Mouse (Mus musculus) hindbrain, postnatal 0 days (tissue): ENCODE data around the gene Tent5d. TPM values are rescaled to one million over a fixed set of nuclear protein-coding genes. Genes with fewer than 3 reads are reported as not detected.
A peak's percentile ranks its signal among the peaks of the same experiment; 100 is the strongest.

Experiments used
- ATAC-seq: fragments of 200-750 bp; cut with Nextera tagmentation; 2 replicates; pipeline ENCODE4 v1.8.0; 2017; ENCODE audit warnings: mild to moderate bottlenecking, moderate TSS enrichment, moderate library complexity
- DNase-seq: peaks from one replicate; pipeline ENCODE4 v3.0.0-alpha.2; 2015; ENCODE audit warnings: low spot score
- H3K27ac ChIP-seq: fragments of 300-500 bp; sonication (generic); 2 replicates; pipeline ENCODE4 v1.5.1; 2014; ENCODE audit warnings: mild to moderate bottlenecking
- H3K27me3 ChIP-seq: fragments of 300-500 bp; sonication (generic); 2 replicates; pipeline ENCODE4 v1.6.1; 2014; ENCODE audit warnings: low read length, mixed read lengths; ENCODE audit not compliant: insufficient read depth
- H3K36me3 ChIP-seq: fragments of 300-500 bp; sonication (generic); 2 replicates; pipeline ENCODE4 v1.6.1; 2014; ENCODE audit warnings: low read length, mixed read lengths; ENCODE audit not compliant: insufficient read depth
- H3K4me1 ChIP-seq: fragments of 300-500 bp; sonication (generic); 2 replicates; pipeline ENCODE4 v1.6.1; 2014; ENCODE audit warnings: antibody characterized with exemption, low read length, mixed read lengths; ENCODE audit not compliant: insufficient read depth
- H3K4me2 ChIP-seq: fragments of 300-500 bp; sonication (generic); 2 replicates; pipeline ENCODE4 v1.6.1; 2014; ENCODE audit warnings: low read depth, mild to moderate bottlenecking, low read length, moderate library complexity, mixed read lengths
- H3K4me3 ChIP-seq: fragments of 300-500 bp; sonication (generic); 2 replicates; pipeline ENCODE4 v1.5.1; 2014; ENCODE audit warnings: low read length
- H3K9ac ChIP-seq: fragments of 300-500 bp; sonication (generic); replicated peaks from 2 replicates; pipeline ENCODE4 v1.6.1; 2014; ENCODE audit warnings: mild to moderate bottlenecking, low read length, moderate library complexity, mixed read lengths
- H3K9me3 ChIP-seq: fragments of 300-500 bp; sonication (generic); 2 replicates; pipeline ENCODE4 v1.6.1; 2016; ENCODE audit warnings: low read length, mixed read lengths
- CTCF ChIP-seq: IDR thresholded peaks from 2 replicates; pipeline ENCODE4 v1.5.1; 2016; ENCODE audit warnings: antibody characterized with exemption, control low read depth, low read depth
- WGBS: fragments of 180-500 bp; shearing (Covaris S2); extraction: QIAGEN DNeasy Blood & Tissue Kit; methylation state at CpG from one replicate; pipeline ENCODE4 v1.1.7; 2014; 5-methylcytosine and 5-hydroxymethylcytosine counted together
- polyA plus RNA-seq: library from polyadenylated mRNA; unstranded; fragments of >200 nt; fragmentation: Nextera tagmentation; extraction: Ambion mirVana; gene quantifications from 2 replicates; pipeline ENCODE4 v1.2.1, GENCODE M21; 2015
- total RNA-seq: library from RNA; depleted of rRNA; stranded (reverse); fragments of >200 nt; gene quantifications from 2 replicates; pipeline ENCODE4 v1.2.3, GENCODE M21; 2014; rRNA removed

Gene Tent5d
- total RNA-seq: 0.05 and 0.11 TPM in 2 replicates
- 0.08 TPM in 1 of 2 replicates, not detected in the other for polyA plus RNA-seq

DNA sequence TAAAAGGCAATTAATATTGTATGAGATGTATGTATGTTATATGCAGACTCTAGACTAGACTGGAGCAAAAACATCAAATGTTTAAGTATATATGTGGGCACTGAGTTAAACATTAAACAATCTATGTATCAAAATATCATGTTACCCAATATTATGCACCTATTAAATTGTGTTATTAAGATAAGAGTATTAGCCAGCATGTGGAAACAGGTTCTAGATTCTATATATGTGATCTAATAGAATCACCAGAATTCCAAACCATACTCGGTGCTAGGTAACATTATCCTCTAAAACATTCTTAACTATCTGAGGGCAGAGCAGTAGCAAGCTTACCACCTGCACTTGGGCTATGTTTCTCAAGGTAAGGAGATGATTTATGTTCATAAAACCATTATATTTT, at the start of gene Tent5d:
Gene Tent5d (plus strand): TSS at position 301 of the 400 bp plus-strand sequence.
- no peaks in the 10 kb centered on the region for H3K36me3 ChIP-seq
- ATAC-seq (no peak), DNase-seq (no peak)
- no peak within 1 kb of the TSS for H3K27ac ChIP-seq
- no peaks in the 10 kb centered on the region for H3K4me1 ChIP-seq
- H3K4me2 ChIP-seq: no peak within 1 kb of the TSS
- TF ChIP-seq CTCF: no peak
- H3K27me3 ChIP-seq: no peaks in the 10 kb centered on the region
- no peak within 1 kb of the TSS for H3K9ac ChIP-seq
- H3K9me3 ChIP-seq: no peaks in the 10 kb centered on the region
- H3K4me3 ChIP-seq: no peak within 1 kb of the TSS
- 93% methylated on average over 1 of the region's 1 CpGs for WGBS

DNA sequence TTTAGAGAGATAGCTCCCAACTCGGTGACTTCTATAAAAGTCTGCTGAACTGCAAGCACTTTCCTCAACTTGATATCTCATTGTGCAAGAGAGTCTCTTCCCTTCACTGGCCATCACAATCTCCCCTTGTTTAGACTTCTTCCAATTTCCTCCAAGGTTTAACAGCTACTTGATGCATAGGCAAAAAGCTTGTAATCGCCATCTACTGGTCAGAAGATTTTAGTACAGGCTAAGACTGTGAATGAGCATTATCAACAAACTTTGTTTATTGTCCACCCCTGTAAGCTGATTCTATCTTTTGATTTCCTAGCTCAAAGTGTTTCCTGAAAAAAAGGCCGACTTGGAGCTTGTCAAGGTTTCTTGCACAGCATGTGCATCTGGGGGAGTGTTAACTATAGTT, 24.5 kb upstream of the Tent5d start:
- DNase-seq (peak; percentile 15), ATAC-seq (no peak)
- H3K9ac ChIP-seq: no peak overlapping the region
- 31% methylated on average over 3 of the region's 3 CpGs for WGBS
- H3K9me3 ChIP-seq: no peaks in the 10 kb centered on the region
- H3K27ac ChIP-seq: no peak overlapping the region
- H3K4me2 ChIP-seq: no peak overlapping the region
- H3K4me3 ChIP-seq: no peak overlapping the region
- no peaks in the 10 kb centered on the region for H3K27me3 ChIP-seq
- peak; percentile 46 for TF ChIP-seq CTCF
- no peaks in the 10 kb centered on the region for H3K36me3 ChIP-seq
- no peaks in the 10 kb centered on the region for H3K4me1 ChIP-seq

DNA sequence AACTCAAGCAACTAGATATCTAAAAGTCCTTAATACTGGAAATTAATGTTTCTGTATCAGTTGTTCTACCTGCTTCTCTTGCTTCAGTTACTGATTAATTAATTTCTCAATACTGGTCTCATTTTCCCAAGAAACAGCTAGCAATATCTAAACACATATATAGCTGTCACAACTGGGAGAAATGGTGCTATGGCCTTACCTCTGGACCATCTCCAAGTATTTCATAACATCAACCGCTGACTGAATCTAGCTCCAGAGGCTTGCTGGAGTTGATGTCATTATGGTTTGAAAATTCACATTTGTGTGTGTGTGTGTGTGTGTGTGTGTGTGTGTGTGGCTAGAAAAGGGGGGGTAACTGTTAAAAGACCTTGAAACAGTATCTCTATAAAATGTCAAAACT, 2.3 kb upstream of the Tent5d start:
- no peak overlapping the region for H3K4me2 ChIP-seq
- H3K4me3 ChIP-seq: no peak overlapping the region
- no peaks in the 10 kb centered on the region for H3K4me1 ChIP-seq
- H3K9ac ChIP-seq: no peak overlapping the region
- H3K9me3 ChIP-seq: no peaks in the 10 kb centered on the region
- no peak overlapping the region for H3K27ac ChIP-seq
- 95% methylated on average over 1 of the region's 1 CpGs for WGBS
- H3K27me3 ChIP-seq: no peaks in the 10 kb centered on the region
- H3K36me3 ChIP-seq: no peaks in the 10 kb centered on the region
- ATAC-seq (no peak), DNase-seq (no peak)
- no peak for TF ChIP-seq CTCF

DNA sequence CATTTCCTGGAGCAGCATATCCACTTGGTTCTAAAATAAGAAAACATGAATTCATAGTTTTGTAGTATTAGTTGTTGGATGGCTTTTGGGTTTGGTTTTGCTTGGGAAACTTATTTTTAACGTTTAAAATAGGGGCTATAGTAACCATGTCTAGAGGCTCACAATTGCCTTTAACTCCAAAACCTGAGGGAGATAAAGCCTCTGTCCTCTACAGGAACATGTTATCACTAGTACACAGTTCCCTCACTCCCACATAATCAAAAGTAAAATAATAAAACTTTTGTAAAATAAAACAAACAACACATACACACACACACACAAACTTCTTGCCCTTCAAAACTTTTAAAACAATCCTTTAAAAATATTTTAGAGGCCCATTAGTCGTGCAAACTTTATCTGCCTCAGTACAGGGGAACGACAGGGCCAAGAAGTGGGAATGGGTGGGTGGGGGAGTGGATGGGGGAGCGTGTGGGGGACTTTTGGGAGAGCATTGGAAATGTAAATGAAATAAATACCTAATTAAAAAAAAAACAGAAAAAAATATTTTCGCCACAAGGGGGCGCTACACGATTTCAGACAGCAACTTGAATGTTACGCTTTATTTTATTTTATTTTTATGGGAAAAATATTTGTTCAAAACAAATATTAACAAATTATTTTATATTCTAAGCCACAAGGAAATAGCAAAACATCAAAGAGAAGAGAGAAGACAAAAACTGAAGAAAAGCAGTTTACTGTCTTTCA, 1.5 kb upstream of the Tent5d start:
- H3K9me3 ChIP-seq: no peaks in the 10 kb centered on the region
- no peaks in the 10 kb centered on the region for H3K27me3 ChIP-seq
- H3K36me3 ChIP-seq: no peaks in the 10 kb centered on the region
- no peak overlapping the region for H3K9ac ChIP-seq
- no peak overlapping the region for H3K4me3 ChIP-seq
- ATAC-seq (no peak), DNase-seq (peak; percentile 20)
- no peaks in the 10 kb centered on the region for H3K4me1 ChIP-seq
- H3K27ac ChIP-seq: no peak overlapping the region
- TF ChIP-seq CTCF: peak; percentile 35
- H3K4me2 ChIP-seq: no peak overlapping the region
- WGBS: 27% methylated on average over 8 of the region's 8 CpGs

DNA sequence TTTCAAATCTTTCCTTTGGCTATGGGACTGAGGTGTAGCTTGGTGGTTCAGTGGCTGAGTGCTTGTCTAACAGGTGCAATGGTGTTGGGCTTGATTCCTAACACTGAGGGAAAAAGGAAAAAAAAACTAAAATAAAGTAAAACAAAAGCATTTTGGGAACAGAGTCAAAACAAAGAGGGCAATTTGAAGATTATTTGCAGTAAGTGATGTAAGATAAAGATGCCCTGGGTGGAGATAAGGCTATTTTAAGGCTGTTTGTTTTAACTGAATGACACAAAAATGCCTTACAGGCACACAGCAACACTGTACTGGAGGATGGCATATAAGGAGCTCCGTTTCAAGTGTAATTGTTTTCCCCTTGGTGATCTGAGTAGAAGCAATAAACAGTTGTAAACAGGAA, 3.4 kb downstream of the Tent5d start:
- no peaks in the 10 kb centered on the region for H3K27me3 ChIP-seq
- no peak overlapping the region for H3K9ac ChIP-seq
- ATAC-seq (no peak), DNase-seq (no peak)
- no peak overlapping the region for H3K4me3 ChIP-seq
- H3K27ac ChIP-seq: no peak overlapping the region
- 58% methylated on average over 1 of the region's 1 CpGs for WGBS
- H3K4me2 ChIP-seq: no peak overlapping the region
- H3K36me3 ChIP-seq: no peaks in the 10 kb centered on the region
- TF ChIP-seq CTCF: no peak
- H3K4me1 ChIP-seq: no peaks in the 10 kb centered on the region
- no peaks in the 10 kb centered on the region for H3K9me3 ChIP-seq

DNA sequence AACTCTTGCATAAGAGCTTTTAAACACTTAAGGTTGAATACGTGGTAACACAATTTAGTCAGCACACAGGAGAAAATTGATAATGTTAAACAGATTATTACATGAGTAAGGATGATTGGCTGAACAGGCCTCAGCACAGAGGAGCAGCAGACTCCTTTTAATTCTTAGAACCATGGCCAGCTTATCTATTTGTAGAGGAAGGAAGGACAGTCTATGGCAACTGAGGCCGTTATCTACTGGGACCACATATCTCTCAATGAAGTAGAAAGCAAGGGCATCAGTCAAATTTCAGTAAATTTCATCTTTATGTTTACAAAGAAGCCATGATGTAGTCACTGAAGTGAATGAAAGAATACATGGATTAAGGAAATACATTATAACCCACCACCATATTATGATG, 4.5 kb downstream of the Tent5d start:
- Histone ChIP-seq H3K4me2 (no peak overlapping the region), H3K4me3 (no peak overlapping the region), H3K27me3 (no peaks in the 10 kb centered on the region), H3K9me3 (no peaks in the 10 kb centered on the region), H3K36me3 (no peaks in the 10 kb centered on the region), H3K4me1 (no peaks in the 10 kb centered on the region), H3K27ac (no peak overlapping the region), H3K9ac (no peak overlapping the region)
- DNase-seq: no peak
- WGBS: 88% methylated on average over 2 of the region's 2 CpGs
- no peak for ATAC-seq
- no peak for TF ChIP-seq CTCF

DNA sequence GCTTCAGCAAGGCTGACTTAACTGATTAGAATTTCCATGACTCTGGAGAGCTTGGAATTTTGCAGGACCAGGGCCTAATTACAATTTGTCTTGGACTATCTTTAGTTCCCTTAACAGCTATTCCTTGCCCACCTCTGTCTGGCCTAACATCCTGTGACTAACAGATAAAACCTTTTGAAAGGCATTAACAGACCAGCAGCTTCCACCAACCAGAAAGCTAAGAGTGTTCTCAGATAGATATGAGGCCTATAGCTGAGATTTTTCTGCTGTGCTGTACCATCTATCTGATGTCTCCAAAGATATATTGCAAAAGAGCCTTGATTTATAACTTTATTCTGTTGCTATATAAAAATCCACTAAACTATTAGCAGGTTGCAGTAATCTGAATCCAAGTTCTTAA, 19.7 kb downstream of the Tent5d start:
- Histone ChIP-seq H3K27ac (no peak overlapping the region), H3K9me3 (no peaks in the 10 kb centered on the region), H3K4me1 (no peaks in the 10 kb centered on the region), H3K36me3 (no peaks in the 10 kb centered on the region), H3K9ac (no peak overlapping the region), H3K27me3 (no peaks in the 10 kb centered on the region), H3K4me2 (no peak overlapping the region), H3K4me3 (no peak overlapping the region)
- DNase-seq: no peak
- ATAC-seq: no peak
- TF ChIP-seq CTCF: no peak
